Mouse (Mus musculus) limb, embryonic 11.5 days (tissue): ENCODE measurements around the gene Akap2. TPM values are rescaled to one million over a fixed set of nuclear protein-coding genes. Genes with fewer than 3 reads are reported as not detected.

Experiments used
- ATAC-seq: fragments of 200-750 bp; cut with Nextera tagmentation; 2 replicates; pipeline ENCODE4 v1.8.0; 2017; ENCODE audit warnings: low read depth; ENCODE audit not compliant: insufficient number of reproducible peaks, low FRiP score, low TSS enrichment
- DNase-seq: peaks from one replicate; pipeline ENCODE4 v3.0.0-alpha.2; 2015; ENCODE audit warnings: low spot score
- H3K27ac ChIP-seq: fragments of 300-500 bp; sonication (generic); replicated peaks from 2 replicates; pipeline ENCODE4 v1.5.1; 2014; ENCODE audit warnings: low read depth, mild to moderate bottlenecking, low read length
- H3K27me3 ChIP-seq: fragments of 300-500 bp; sonication (generic); 2 replicates; pipeline ENCODE4 v1.6.1; 2014; ENCODE audit warnings: mild to moderate bottlenecking, low read length, mixed read lengths; ENCODE audit not compliant: control insufficient read depth, insufficient read depth
- H3K36me3 ChIP-seq: fragments of 300-500 bp; sonication (generic); 2 replicates; pipeline ENCODE4 v1.6.1; 2014; ENCODE audit warnings: mild to moderate bottlenecking, low read length, moderate library complexity, mixed read lengths; ENCODE audit not compliant: control insufficient read depth, insufficient read depth
- H3K4me1 ChIP-seq: fragments of 300-500 bp; sonication (generic); 2 replicates; pipeline ENCODE4 v1.6.1; 2014; ENCODE audit warnings: low read length, mixed read lengths; ENCODE audit not compliant: control insufficient read depth, insufficient read depth
- H3K4me2 ChIP-seq: fragments of 300-500 bp; sonication (generic); 2 replicates; pipeline ENCODE4 v1.6.1; 2014; ENCODE audit warnings: low read depth, mild to moderate bottlenecking, moderate library complexity; ENCODE audit not compliant: severe bottlenecking
- H3K4me3 ChIP-seq: fragments of 300-500 bp; sonication (generic); 2 replicates; pipeline ENCODE4 v1.5.1; 2014; ENCODE audit warnings: low read depth, low read length
- H3K9ac ChIP-seq: fragments of 300-500 bp; sonication (generic); 2 replicates; pipeline ENCODE4 v1.6.1; 2014; ENCODE audit warnings: mild to moderate bottlenecking, low read length
- H3K9me3 ChIP-seq: fragments of 300-500 bp; sonication (generic); 2 replicates; pipeline ENCODE4 v1.6.1; 2016; ENCODE audit warnings: low read length; ENCODE audit not compliant: control insufficient read depth
- WGBS: fragments of 180-500 bp; shearing (Covaris S2); extraction: QIAGEN DNeasy Blood & Tissue Kit; methylation state at CpG from one replicate; pipeline ENCODE4 v1.1.7; 2014; 5-methylcytosine and 5-hydroxymethylcytosine counted together
- polyA plus RNA-seq: library from polyadenylated mRNA; unstranded; fragments of >200 nt; fragmentation: Nextera tagmentation; extraction: Ambion mirVana; gene quantifications from 2 replicates; pipeline ENCODE4 v1.2.1, GENCODE M21; 2014

Gene Akap2
- polyA plus RNA-seq = 32.8 and 36.5 TPM in 2 replicates

GRCm38 (mm10) chr4:57717354-57717753 lies at the start of gene Akap2:
TSS of gene Akap2 (plus strand) at chr4:57717657.
- Histone ChIP-seq H3K36me3 (no peaks in the 10 kb centered on the region), H3K9me3 (no peaks in the 10 kb centered on the region), H3K4me2 (no peak within 1 kb of the TSS), H3K9ac (no peak within 1 kb of the TSS), H3K27ac (no peak within 1 kb of the TSS), H3K27me3 (no peaks in the 10 kb centered on the region), H3K4me1 (peaks cover 15% of the 10 kb centered on the region; the same call in 1 of the 2 replicates), H3K4me3 (no peak within 1 kb of the TSS)
- ATAC-seq (no peak), DNase-seq (no peak)
- 81% methylated on average over 9 of the region's 9 CpGs for WGBS

GRCm38 (mm10) chr4:57670813-57671469 lies 46.5 kb upstream of the Akap2 start:
- H3K36me3 ChIP-seq = no peaks in the 10 kb centered on the region
- peaks cover 27% of the 10 kb centered on the region for H3K4me1 ChIP-seq
- peak; percentile 57 for DNase-seq
- H3K9ac ChIP-seq = no peak overlapping the region
- H3K27ac ChIP-seq = no peak overlapping the region
- no peak overlapping the region for H3K4me3 ChIP-seq
- H3K27me3 ChIP-seq = no peaks in the 10 kb centered on the region
- 36% methylated on average over 7 of the region's 7 CpGs for WGBS
- no peak overlapping the region for H3K4me2 ChIP-seq
- H3K9me3 ChIP-seq = no peaks in the 10 kb centered on the region
- ATAC-seq = 0 out of 2 replicates have a peak, but pooled peaks have one; percentile 45

GRCm38 (mm10) chr4:57672541-57672940 lies 44.9 kb upstream of the Akap2 start:
- Histone ChIP-seq H3K27ac (no peak overlapping the region), H3K9ac (no peak overlapping the region), H3K27me3 (no peaks in the 10 kb centered on the region), H3K36me3 (no peaks in the 10 kb centered on the region), H3K9me3 (no peaks in the 10 kb centered on the region), H3K4me3 (no peak overlapping the region), H3K4me1 (peaks cover 27% of the 10 kb centered on the region), H3K4me2 (no peak overlapping the region)
- WGBS = 84% methylated on average over 4 of the region's 4 CpGs
- ATAC-seq = no peak
- DNase-seq = no peak

- no peak overlapping the region for H3K27ac ChIP-seq
Observed at GRCm38 (mm10) chr4:57672996-57673906, 44.2 kb upstream of the Akap2 start.

GRCm38 (mm10) chr4:57674351-57674750 lies 43.1 kb upstream of the Akap2 start:
- 71% methylated on average over 7 of the region's 7 CpGs for WGBS
- Histone ChIP-seq H3K9me3 (no peaks in the 10 kb centered on the region), H3K4me1 (peaks cover 27% of the 10 kb centered on the region), H3K4me3 (no peak overlapping the region), H3K4me2 (no peak overlapping the region), H3K27me3 (no peaks in the 10 kb centered on the region), H3K36me3 (no peaks in the 10 kb centered on the region), H3K9ac (no peak overlapping the region), H3K27ac (no peak overlapping the region)
- DNase-seq (no peak), ATAC-seq (no peak)

More at GRCm38 (mm10) chr4:57672996-57673906, 44.2 kb upstream of the Akap2 start:
- Histone ChIP-seq H3K4me2 (peak overlapping the region; percentile 31; the same call in 1 of the 2 replicates), H3K36me3 (no peaks in the 10 kb centered on the region), H3K9ac (no peak overlapping the region), H3K4me1 (peaks cover 27% of the 10 kb centered on the region), H3K27me3 (no peaks in the 10 kb centered on the region), H3K9me3 (no peaks in the 10 kb centered on the region), H3K4me3 (no peak overlapping the region)
- DNase-seq (peak; percentile 94), ATAC-seq (no peak)
- 13% methylated on average over 12 of the region's 12 CpGs for WGBS

- Histone ChIP-seq H3K9ac (0 out of 2 replicates have a peak overlapping the region, but pooled peaks have one; percentile 32), H3K9me3 (no peaks in the 10 kb centered on the region), H3K27ac (peak overlapping the region; percentile 58; the same call in 1 of the 2 replicates), H3K4me3 (no peak overlapping the region), H3K4me2 (peak overlapping the region; percentile 36; the same call in 1 of the 2 replicates), H3K4me1 (peaks cover 27% of the 10 kb centered on the region), H3K27me3 (no peaks in the 10 kb centered on the region), H3K36me3 (no peaks in the 10 kb centered on the region)
- WGBS = 6% methylated on average over 13 of the region's 13 CpGs
- peak; percentile 77 for DNase-seq
- ATAC-seq = peak; percentile 68
Observed at GRCm38 (mm10) chr4:57675387-57675786, 42.1 kb upstream of the Akap2 start.

- Histone ChIP-seq H3K4me1 (peaks cover 25% of the 10 kb centered on the region), H3K4me2 (no peak overlapping the region), H3K9me3 (no peaks in the 10 kb centered on the region), H3K27me3 (no peaks in the 10 kb centered on the region), H3K4me3 (no peak overlapping the region), H3K27ac (no peak overlapping the region), H3K9ac (no peak overlapping the region), H3K36me3 (no peaks in the 10 kb centered on the region)
- no peak for DNase-seq
- no peak for ATAC-seq
- 82% methylated on average over 12 of the region's 12 CpGs for WGBS
Observed at GRCm38 (mm10) chr4:57677916-57678315, 39.5 kb upstream of the Akap2 start.

GRCm38 (mm10) chr4:57678991-57679457 lies 38.4 kb upstream of the Akap2 start:
- H3K9ac ChIP-seq = no peak overlapping the region
- no peak overlapping the region for H3K4me3 ChIP-seq
- peaks cover 19% of the 10 kb centered on the region for H3K4me1 ChIP-seq
- 95% methylated on average over 9 of the region's 9 CpGs for WGBS
- H3K36me3 ChIP-seq = no peaks in the 10 kb centered on the region
- H3K9me3 ChIP-seq = no peaks in the 10 kb centered on the region
- H3K27me3 ChIP-seq = no peaks in the 10 kb centered on the region
- DNase-seq (no peak), ATAC-seq (no peak)
- H3K4me2 ChIP-seq = no peak overlapping the region
- H3K27ac ChIP-seq = no peak overlapping the region
